ENCODE assay signal across 9 mouse cellular contexts in the genomic region with DNA sequence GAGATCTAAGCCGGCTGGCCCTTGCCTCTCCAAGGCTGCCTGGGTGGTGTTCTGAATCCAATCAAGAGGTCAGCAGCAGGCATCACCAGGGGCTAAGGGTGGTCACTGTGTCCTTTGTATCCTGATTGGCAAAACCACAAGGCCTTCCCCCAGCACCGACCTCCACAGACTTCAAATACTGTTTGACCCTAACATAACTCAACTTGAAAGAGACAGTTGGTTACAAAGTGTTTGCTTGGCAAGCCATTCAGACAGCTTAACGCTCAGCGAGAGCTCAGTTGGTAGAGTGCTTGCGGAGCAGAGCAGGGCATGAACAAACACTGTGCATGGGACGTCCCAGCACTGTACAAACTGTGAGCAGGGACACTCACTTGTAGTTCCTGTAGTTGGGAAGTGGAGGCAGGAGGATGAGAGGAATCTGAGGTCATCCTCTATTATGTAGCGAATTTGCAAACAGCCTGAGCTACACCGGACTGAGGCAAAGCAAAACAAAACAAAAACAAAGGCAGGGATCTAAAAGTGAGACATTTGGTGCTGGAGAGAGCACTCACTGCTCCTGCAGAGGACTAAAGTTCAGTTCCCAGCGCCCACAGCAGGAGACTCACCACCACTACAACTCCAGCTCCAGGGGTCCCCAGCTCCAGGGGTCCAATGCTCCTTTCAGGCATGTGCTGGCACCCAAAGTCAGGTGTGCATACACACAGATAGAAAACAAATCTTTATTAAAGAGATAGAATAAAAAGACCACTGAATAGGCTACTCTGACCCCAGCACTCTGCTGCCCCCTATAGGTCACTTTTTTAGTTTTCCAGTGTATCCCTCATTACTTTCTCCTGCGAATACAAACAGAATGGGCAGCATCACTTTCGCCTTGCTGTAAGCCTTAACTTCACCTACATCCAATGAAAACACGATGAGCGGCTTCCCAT.
A peak's percentile ranks its signal among the peaks of the same experiment; 100 is the strongest.
DNase-seq lines count a peak whose midpoint lies in the region; TF ChIP-seq lines count a peak whose summit lies in the region.
"Had no signal": no experiment of that assay in that cellular context is flagged by ENCODE, and none has a peak within 500 bp of the region (broad histone marks: within the 10 kb centered on the region; RNA-seq: fewer than 3 reads in every experiment).

No protein-coding gene starts in this region.

- TF ChIP-seq POLR2A in bone marrow macrophage, adult 2 months (IDR thresholded peaks at IDR 0.05; ENCODE audit: borderline replicate concordance, low read depth, low read length) = no peak
- TF ChIP-seq POLR2A in testis, adult 2 months (IDR thresholded peaks at IDR 0.05; ENCODE audit: control insufficient read depth, low read depth, low read length) = no peak

- H3K9me3 ChIP-seq in ES-E14 (ENCODE audit: control insufficient read depth, insufficient read depth, low read depth, low read length) = no peaks in the 10 kb centered on the region
- H3K9me3 ChIP-seq: embryonic facial prominence, embryonic 12.5 days; neural tube, embryonic 12.5 days had no signal

- no peaks in the 10 kb centered on the region for H3K27me3 ChIP-seq in testis, adult 2 months (ENCODE audit: control insufficient read depth, insufficient read depth, low read length)
- H3K27me3 ChIP-seq: embryonic facial prominence, embryonic 12.5 days had no signal

- H3K36me3 ChIP-seq in ES-E14 (ENCODE audit: control insufficient read depth, insufficient read depth, low read length, poor library complexity, severe bottlenecking) = no peaks in the 10 kb centered on the region
- H3K36me3 ChIP-seq in testis, adult 2 months (ENCODE audit: control insufficient read depth, insufficient read depth, low read length) = no peaks in the 10 kb centered on the region
- H3K36me3 ChIP-seq: embryonic facial prominence, embryonic 12.5 days; neural tube, embryonic 12.5 days had no signal

- peak; percentile 67 for TF ChIP-seq CTCF in bone marrow macrophage, adult 2 months (IDR thresholded peaks at IDR 0.05; ENCODE audit: low read depth, low read length)
- TF ChIP-seq CTCF in testis, adult 2 months (IDR thresholded peaks at IDR 0.05; ENCODE audit: control insufficient read depth, insufficient read depth, insufficient replicate concordance, low read depth, low read length) = peak; percentile 22; the same call in 1 of the 2 replicates

- no peak overlapping the region for H3K9ac ChIP-seq in ES-E14 (ENCODE audit: insufficient read depth, low read depth, low read length, poor library complexity, severe bottlenecking)
- H3K9ac ChIP-seq: embryonic facial prominence, embryonic 12.5 days; neural tube, embryonic 12.5 days had no signal

- no peak overlapping the region for H3K4me3 ChIP-seq in ES-E14 (ENCODE audit: insufficient read depth in 1 of 2, low read depth in 1 of 2, low read length in 2 of 2, poor library complexity in 1 of 2, severe bottlenecking in 1 of 2)
- no peak overlapping the region for H3K4me3 ChIP-seq in bone marrow macrophage, adult 2 months (ENCODE audit: insufficient read depth, low read length)
- no peak overlapping the region for H3K4me3 ChIP-seq in testis, adult 2 months (ENCODE audit: control insufficient read depth, low read depth, low read length)
- H3K4me3 ChIP-seq: embryonic facial prominence, embryonic 12.5 days; neural tube, embryonic 12.5 days had no signal

- peak; percentile 69 for DNase-seq in layer of hippocampus, adult 11-12 months (ENCODE audit: low spot score)
- no peak for DNase-seq in layer of hippocampus, adult 9-11 months
- peak; percentile 59 for DNase-seq in ES-E14 (ENCODE audit: low read depth, low spot score)
- DNase-seq in kidney, postnatal 10 days = peak; percentile 69
- no peak for DNase-seq in urinary bladder, postnatal 14 days (ENCODE audit: low spot score)

- peaks cover 3 to 7% of the 10 kb centered on the region in 2 experiments; a peak in 2 of 4 replicates for H3K4me1 ChIP-seq in ES-E14 (ENCODE audit: control insufficient read depth in 2 of 2, insufficient read depth in 2 of 2, low read length in 2 of 2, poor library complexity in 1 of 2)
- H3K4me1 ChIP-seq in bone marrow macrophage, adult 2 months (ENCODE audit: control insufficient read depth, insufficient read depth, low read length) = peaks cover 12% of the 10 kb centered on the region
- H3K4me1 ChIP-seq in testis, adult 2 months (ENCODE audit: control insufficient read depth, insufficient read depth, low read length) = peaks cover 6% of the 10 kb centered on the region

- H3K27ac ChIP-seq in ES-E14 (ENCODE audit: insufficient read depth, low read depth, low read length, poor library complexity, severe bottlenecking) = peak overlapping the region; percentile 13; the same call in 1 of the 2 replicates
- no peak overlapping the region for H3K27ac ChIP-seq in bone marrow macrophage, adult 2 months (ENCODE audit: insufficient read depth, low read depth, low read length)
- no peak overlapping the region; the same call in 1 of the 2 replicates for H3K27ac ChIP-seq in testis, adult 2 months (ENCODE audit: control insufficient read depth, insufficient read depth, low read depth, low read length)
- H3K27ac ChIP-seq: embryonic facial prominence, embryonic 12.5 days; neural tube, embryonic 12.5 days had no signal

- in situ Hi-C loops in ES-E14 (cut with MboI; ENCODE audit: low sequenced_read_pairs in 2 of 2, unreplicated experiment in 2 of 2) = no loop called here

TF ChIP-seq in ES-E14, 5 proteins besides CTCF, POLR2A, EP300 and RAD21:
- TF ChIP-seq CHD2 (IDR thresholded peaks at IDR 0.05; ENCODE audit: low read depth, low read length) = no peak
- no peak for TF ChIP-seq HCFC1 (IDR thresholded peaks at IDR 0.05; ENCODE audit: borderline replicate concordance, insufficient read depth, low read length)
- no peak for TF ChIP-seq ZNF384 (IDR thresholded peaks at IDR 0.05; ENCODE audit: low read depth, low read length)
- no peak for TF ChIP-seq MAFK (IDR thresholded peaks at IDR 0.05; ENCODE audit: insufficient read depth, low read depth, low read length)
- TF ChIP-seq ZC3H11A (IDR thresholded peaks at IDR 0.05; ENCODE audit: borderline replicate concordance, low read depth, low read length) = no peak

Comparison
In these comparisons a context has a peak if more than half of its experiments do, and no peak if none do; other contexts are left out.
1. DNase-seq: peak in layer of hippocampus, adult 11-12 months (single experiment), ES-E14 (single experiment) and kidney, postnatal 10 days (single experiment); none in layer of hippocampus, adult 9-11 months (single experiment) and urinary bladder, postnatal 14 days (single experiment).